Mouse (Mus musculus) yolk sac, embryonic 10.5 days (tissue): ENCODE measurements at regions not wholly inside any gene's neighbourhood (a gene's known extent, or its start where the extent isn't known, plus 50 kb on each side); places are given as distances from the start of the nearest gene placed in this dataset.

ENCODE experiments used
- DNase-seq: peaks from one replicate; pipeline ENCODE4 v3.0.0-alpha.2; 2017; ENCODE audit warnings: low spot score

DNA sequence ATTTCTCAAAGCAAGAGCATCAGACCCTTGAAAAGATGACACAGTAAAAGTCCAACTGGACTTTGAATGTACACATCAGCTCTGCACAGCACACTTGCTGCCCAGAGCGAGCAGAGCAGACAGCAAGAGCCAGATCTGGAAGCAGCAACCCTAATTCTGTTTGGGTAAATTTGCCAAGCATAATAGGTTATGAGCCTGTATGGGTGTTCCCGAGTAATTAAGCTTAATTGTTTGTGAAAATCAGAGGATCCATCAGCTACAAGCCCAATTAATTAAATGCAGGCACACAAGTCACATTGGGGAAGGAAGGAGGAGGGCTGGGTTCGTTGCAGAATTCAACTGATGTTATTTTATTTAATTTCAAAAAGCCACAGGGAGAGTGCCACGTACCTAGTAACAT lies 113.9 kb upstream of the Msx2 start:
- no peak for DNase-seq

GRCm38 (mm10) chr13:53584504-53585130 lies 111.7 kb upstream of the Msx2 start:
- no peak for DNase-seq

DNA sequence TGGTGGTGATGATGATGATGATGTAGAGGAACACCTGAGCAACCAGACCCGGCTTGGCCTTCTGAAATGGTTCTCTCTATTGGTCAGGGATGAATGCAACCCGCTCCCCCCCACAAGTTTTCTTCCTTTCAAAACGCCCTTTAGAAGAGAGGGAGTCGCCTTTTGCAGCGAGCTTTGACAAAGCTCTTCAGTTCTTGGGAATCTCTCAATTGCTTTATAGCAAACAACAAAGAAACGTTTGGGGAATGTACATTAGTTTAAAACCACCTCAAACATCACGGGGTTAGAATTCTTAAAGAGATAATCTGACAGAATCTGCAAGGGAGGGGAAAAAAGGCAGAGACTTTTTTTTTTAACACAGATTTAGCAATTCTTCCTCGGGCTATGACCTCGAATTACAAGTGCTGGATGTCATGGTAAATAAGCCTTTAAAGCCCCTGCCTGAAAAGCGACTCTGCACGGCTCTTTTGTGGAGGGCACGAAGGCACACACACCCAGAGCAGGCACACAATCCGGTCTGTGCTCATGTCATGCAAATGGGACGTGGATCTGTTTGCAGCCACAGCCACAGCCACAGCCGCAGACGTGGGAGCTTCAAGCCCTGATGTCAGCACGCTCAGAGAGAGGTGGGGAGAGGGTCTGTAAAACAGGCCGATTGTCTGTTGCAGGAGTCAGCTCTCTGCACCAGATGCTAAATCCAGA lies 81.2 kb upstream of the Msx2 start:
- peak; percentile 32 for DNase-seq

- no peak for DNase-seq
Observed at GRCm38 (mm10) chr13:53553192-53553875, 80.5 kb upstream of the Msx2 start.

GRCm38 (mm10) chr13:53548396-53548795 lies 75.5 kb upstream of the Msx2 start:
- DNase-seq = no peak

GRCm38 (mm10) chr13:53543291-53543690 lies 70.4 kb upstream of the Msx2 start:
- no peak for DNase-seq

DNA sequence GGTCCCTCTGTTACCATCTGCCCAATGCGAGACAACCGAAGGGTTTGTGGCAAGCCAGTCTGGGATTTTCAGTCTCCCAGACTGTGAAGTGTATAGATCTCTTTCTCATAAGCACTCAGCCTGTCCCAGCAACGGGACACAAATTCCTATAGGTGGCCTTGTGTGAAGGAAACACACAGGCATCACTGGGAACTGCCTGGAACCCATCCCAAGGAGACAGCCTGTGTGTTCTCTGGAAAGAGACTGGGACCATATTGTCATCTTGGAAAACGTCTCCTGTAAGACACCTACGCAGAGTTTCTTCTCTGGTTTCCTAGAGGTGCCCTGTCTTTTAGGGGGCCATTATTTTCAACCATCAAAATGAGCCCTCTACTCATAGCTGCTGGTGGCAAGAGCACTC lies 66.9 kb upstream of the Msx2 start:
- no peak for DNase-seq

- DNase-seq = no peak
Observed at GRCm38 (mm10) chr13:53537937-53538336, 65.1 kb upstream of the Msx2 start.

- no peak for DNase-seq
Observed at GRCm38 (mm10) chr13:53535781-53536425, 63.0 kb upstream of the Msx2 start.

DNA sequence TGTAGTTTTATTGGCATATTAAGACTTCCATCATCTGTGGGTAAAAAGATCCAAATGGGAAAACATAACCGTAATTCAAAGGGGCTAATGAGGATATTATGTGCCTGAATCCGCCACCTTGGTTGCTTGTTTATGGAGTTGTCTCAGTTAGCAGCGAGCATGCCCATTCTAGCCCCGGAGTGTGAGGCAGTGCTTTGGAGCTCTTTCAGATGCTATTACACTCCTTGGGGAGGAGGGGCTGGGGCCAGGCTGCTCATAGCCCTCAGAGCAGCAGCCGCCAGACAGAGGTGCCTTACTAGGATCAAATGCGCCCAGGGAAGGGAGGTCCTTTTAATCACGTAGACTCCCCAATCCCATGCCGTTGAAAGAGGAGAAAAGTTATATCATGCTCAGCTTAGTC lies 60.9 kb upstream of the Msx2 start:
- no peak for DNase-seq

GRCm38 (mm10) chr13:53526880-53527279 lies 54.0 kb upstream of the Msx2 start:
- no peak for DNase-seq

DNA sequence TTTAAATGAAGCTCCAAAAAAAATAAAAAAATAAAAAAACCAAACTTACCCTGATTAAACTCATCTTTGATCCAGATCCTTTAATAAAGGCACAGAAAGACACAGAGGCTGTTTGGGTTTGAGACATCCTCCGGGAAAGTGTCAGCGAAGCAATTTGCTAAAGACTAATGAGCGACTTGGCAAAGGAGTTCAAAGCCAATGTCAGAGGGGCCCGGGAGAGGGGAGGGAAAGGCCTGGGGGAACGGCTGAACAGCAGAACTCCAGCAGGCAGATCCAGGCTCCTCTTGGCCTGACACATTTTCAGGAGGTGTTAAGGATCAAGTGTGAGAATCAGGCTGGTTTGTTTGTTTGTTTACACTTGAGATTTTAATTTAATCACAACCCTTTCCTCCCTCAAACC lies 49.9 kb upstream of the Msx2 start:
- no peak for DNase-seq
